Mouse (Mus musculus) erythroblast, embryonic 14.5 days (primary cell): ENCODE results near the gene Opa3. TPM values are rescaled to one million over a fixed set of nuclear protein-coding genes. Genes with fewer than 3 reads are reported as not detected.
A peak's percentile ranks its signal among the peaks of the same experiment; 100 is the strongest.

Source experiments
- H3K27me3 ChIP-seq: 2 replicates; pipeline ENCODE4 v1.6.1; 2012; ENCODE audit warnings: inconsistent platforms; ENCODE audit not compliant: control insufficient read depth
- H3K36me3 ChIP-seq: 2 replicates; pipeline ENCODE4 v1.6.1; 2012; ENCODE audit warnings: mild to moderate bottlenecking, inconsistent platforms; ENCODE audit not compliant: control insufficient read depth
- H3K4me1 ChIP-seq: 2 replicates; pipeline ENCODE4 v1.6.1; 2012; ENCODE audit warnings: inconsistent platforms; ENCODE audit not compliant: control insufficient read depth
- H3K4me3 ChIP-seq: replicated peaks from 2 replicates; pipeline ENCODE3; 2012; ENCODE audit warnings: moderate library complexity, mild to moderate bottlenecking, inconsistent platforms
- H3K9me3 ChIP-seq: 2 replicates; pipeline ENCODE4 v1.6.1; 2012; ENCODE audit warnings: low read length, inconsistent platforms, mixed read lengths; ENCODE audit not compliant: control insufficient read depth
- GATA1 ChIP-seq: IDR thresholded peaks from 2 replicates; pipeline ENCODE4 v1.6.1; 2012; ENCODE audit warnings: low read length, inconsistent platforms, mixed read lengths
- TAL1 ChIP-seq: IDR thresholded peaks from 3 replicates; pipeline ENCODE4 v1.6.1; 2012; ENCODE audit warnings: low read length, inconsistent platforms, mixed read lengths
- polyA plus RNA-seq: library from polyadenylated mRNA; stranded (reverse); fragments of >175 nt; gene quantifications from 2 replicates; pipeline ENCODE4 v1.2.3, GENCODE M21; 2012

Opa3 gene
- polyA plus RNA-seq, 1 experiment: 2.1 TPM

DNA sequence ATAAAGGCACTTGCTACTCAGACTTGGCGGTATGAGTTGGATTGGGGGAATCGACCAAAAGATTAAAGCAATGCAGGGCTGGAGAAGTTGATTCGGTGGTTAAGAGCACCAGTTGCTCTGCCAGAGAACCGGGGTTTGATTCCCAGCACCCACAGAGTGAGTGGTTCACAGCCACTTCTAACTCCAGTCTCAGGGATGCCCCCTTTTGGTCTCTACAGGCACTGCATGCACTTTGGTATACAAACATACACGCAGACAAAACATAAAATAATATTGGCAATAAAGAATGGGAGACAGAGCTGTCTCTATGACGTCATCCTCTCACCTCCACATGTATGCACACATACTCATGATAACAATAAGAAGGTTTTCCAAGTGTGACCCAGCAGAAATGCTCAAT lies 68.9 kb downstream of the Opa3 start:
- Histone ChIP-seq H3K27me3 (peaks cover 15% of the 10 kb centered on the region), H3K4me3 (no peak overlapping the region)
- TF ChIP-seq TAL1 (no peak), GATA1 (no peak)

DNA sequence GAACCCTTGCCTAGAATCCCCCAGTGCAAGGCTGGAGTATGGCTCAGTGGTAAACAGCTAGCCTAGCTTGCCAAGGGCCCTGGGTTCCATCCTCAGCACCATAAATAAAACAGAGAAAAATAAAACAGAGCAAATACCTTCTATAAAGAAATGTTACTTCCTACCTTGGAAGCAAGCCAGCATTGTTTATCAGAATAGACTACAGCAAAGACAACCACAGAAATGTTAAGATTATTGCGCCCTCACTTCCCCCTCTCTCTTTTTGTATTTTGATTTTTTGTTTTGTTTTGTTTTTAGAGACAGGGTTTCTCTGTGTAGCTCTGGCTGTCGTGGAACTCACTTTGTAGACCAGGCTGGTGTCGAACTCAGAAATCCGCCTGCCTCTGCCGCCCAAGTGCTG lies 69.7 kb downstream of the Opa3 start:
- H3K4me1 ChIP-seq: peaks cover 30% of the 10 kb centered on the region
- TF ChIP-seq TAL1 (no peak), GATA1 (no peak)
- peaks cover 22% of the 10 kb centered on the region for H3K27me3 ChIP-seq
- H3K36me3 ChIP-seq: no peaks in the 10 kb centered on the region
- H3K4me3 ChIP-seq: no peak overlapping the region
- peaks cover 2% of the 10 kb centered on the region; the same call in 1 of the 2 replicates for H3K9me3 ChIP-seq

More for the DNA sequence above, 68.9 kb downstream of the Opa3 start:
- Histone ChIP-seq H3K4me1 (peaks cover 36% of the 10 kb centered on the region), H3K36me3 (no peaks in the 10 kb centered on the region), H3K9me3 (peaks cover 2% of the 10 kb centered on the region; the same call in 1 of the 2 replicates)

DNA sequence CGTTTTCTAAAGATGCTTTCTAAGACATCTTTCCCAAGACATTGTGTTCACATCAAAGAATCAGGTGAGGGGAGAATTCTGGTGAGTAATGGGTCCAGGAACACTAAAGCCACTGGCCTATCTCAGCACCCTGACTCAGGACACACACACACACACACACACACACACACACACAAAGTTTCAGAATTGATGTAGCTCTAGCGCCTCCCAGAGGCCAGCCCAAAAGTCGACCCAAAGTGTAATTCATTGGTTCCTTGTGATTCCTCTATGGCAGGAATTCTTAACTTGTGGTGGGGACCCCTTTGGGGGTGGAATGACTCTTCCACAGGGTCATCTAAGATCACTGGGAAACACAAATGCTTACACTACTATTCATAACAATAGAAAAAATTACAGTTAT lies 71.1 kb downstream of the Opa3 start:
- H3K4me1 ChIP-seq: peaks cover 28% of the 10 kb centered on the region
- H3K27me3 ChIP-seq: peaks cover 36% of the 10 kb centered on the region
- no peak overlapping the region for H3K4me3 ChIP-seq
- TF ChIP-seq TAL1: no peak
- no peak for TF ChIP-seq GATA1
- H3K36me3 ChIP-seq: no peaks in the 10 kb centered on the region
- peaks cover 2% of the 10 kb centered on the region; the same call in 1 of the 2 replicates for H3K9me3 ChIP-seq

- peaks cover 24% of the 10 kb centered on the region for H3K4me1 ChIP-seq
- H3K4me3 ChIP-seq: peak overlapping the region; percentile 67
- peaks cover 52% of the 10 kb centered on the region for H3K27me3 ChIP-seq
- TF ChIP-seq TAL1 (no peak), GATA1 (no peak)
- no peaks in the 10 kb centered on the region for H3K36me3 ChIP-seq
- peaks cover 6% of the 10 kb centered on the region; the same call in 1 of the 2 replicates for H3K9me3 ChIP-seq
Observed at GRCm38 (mm10) chr7:19300501-19301421, 72.6 kb downstream of the Opa3 start.

DNA sequence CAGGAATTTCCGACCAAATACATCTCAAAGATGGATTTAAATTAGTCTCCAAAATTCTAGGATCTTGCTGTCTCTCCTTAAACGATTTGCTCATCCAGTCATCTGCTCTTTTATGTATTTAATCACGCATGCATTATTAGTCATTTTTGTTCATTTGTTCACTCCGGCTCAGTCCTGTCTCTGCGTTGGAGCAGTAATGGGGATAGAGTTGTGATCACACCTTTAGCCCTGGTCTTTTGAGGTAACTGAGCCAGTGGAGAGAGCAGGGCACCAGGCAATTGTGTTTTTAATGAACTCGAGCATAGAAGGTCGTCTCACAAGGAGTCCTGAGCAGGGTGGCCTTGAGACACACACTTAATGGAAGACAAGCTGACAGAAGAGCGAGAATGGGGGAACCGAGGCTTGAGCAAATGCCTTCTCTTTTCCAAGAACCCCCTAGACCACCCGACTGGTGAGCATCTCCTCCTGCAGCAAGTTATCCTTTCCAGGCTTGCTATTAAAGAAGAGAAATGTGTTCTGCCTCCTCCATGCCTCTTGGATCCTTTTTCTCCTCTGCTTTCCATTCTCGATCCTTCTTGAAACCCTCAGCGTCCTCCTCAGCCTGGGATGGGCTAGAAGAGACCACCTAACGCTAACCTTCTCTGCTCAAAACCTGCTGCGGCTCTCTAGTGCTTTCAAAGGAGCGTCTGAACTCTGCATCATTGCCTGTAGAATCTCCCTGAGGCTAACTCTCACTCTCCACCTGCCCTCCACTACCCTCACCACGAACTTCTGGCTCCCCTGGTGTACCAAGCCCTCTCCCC lies 73.5 kb downstream of the Opa3 start:
- H3K36me3 ChIP-seq: no peaks in the 10 kb centered on the region
- H3K4me1 ChIP-seq: peaks cover 23% of the 10 kb centered on the region
- peaks cover 6% of the 10 kb centered on the region; the same call in 1 of the 2 replicates for H3K9me3 ChIP-seq
- TF ChIP-seq GATA1: no peak
- no peak for TF ChIP-seq TAL1
- peaks cover 61% of the 10 kb centered on the region for H3K27me3 ChIP-seq
- H3K4me3 ChIP-seq: no peak overlapping the region

- H3K4me1 ChIP-seq: peaks cover 23% of the 10 kb centered on the region
- peaks cover 3% of the 10 kb centered on the region; the same call in 1 of the 2 replicates for H3K9me3 ChIP-seq
- H3K4me3 ChIP-seq: no peak overlapping the region
- no peaks in the 10 kb centered on the region for H3K36me3 ChIP-seq
- H3K27me3 ChIP-seq: peaks cover 69% of the 10 kb centered on the region
- no peak for TF ChIP-seq GATA1
- TF ChIP-seq TAL1: no peak
Observed at GRCm38 (mm10) chr7:19302264-19303045, 74.3 kb downstream of the Opa3 start.

DNA sequence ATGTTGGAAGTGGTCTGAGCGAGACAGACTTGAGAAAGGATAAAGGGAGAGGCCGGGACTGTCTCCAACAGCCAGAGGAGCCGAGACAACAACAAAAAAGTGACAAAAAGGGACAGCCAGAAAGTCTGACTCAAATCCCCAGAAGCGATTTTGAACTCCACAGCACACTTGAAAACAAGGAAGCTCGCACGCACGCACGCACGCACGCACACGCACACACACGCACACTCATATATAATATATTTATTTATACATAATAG lies 74.8 kb downstream of the Opa3 start:
- Histone ChIP-seq H3K36me3 (no peaks in the 10 kb centered on the region), H3K4me1 (peaks cover 27% of the 10 kb centered on the region), H3K27me3 (peaks cover 73% of the 10 kb centered on the region), H3K9me3 (peaks cover 3% of the 10 kb centered on the region; the same call in 1 of the 2 replicates), H3K4me3 (no peak overlapping the region)
- TF ChIP-seq GATA1 (no peak), TAL1 (no peak)

- TF ChIP-seq GATA1 (no peak), TAL1 (no peak)
- Histone ChIP-seq H3K36me3 (no peaks in the 10 kb centered on the region), H3K4me1 (peaks cover 35% of the 10 kb centered on the region), H3K9me3 (peaks cover 3% of the 10 kb centered on the region; the same call in 1 of the 2 replicates), H3K4me3 (no peak overlapping the region), H3K27me3 (peaks cover 79% of the 10 kb centered on the region)
Observed at GRCm38 (mm10) chr7:19303770-19304169, 75.6 kb downstream of the Opa3 start.
